In genomic region chr17:51370085-51370484, GRCm38 (mm10) we compare ENCODE assay signal across 28 mouse cellular contexts.
DNase-seq lines count a peak whose midpoint lies in the region; ATAC-seq and TF ChIP-seq lines count a peak whose summit lies in the region.
"Had no signal": no experiment of that assay in that cellular context is flagged by ENCODE, and none has a peak within 500 bp of the region (broad histone marks: within the 10 kb centered on the region; RNA-seq: fewer than 3 reads in every experiment).

No protein-coding gene starts in this region.

- no peaks in the 10 kb centered on the region for H3K36me3 ChIP-seq in forebrain, embryonic 11.5 days (ENCODE audit: control insufficient read depth, insufficient read depth, low read length)
- H3K36me3 ChIP-seq in forebrain, embryonic 12.5 days (replicated peaks): no peaks in the 10 kb centered on the region
- no peaks in the 10 kb centered on the region for H3K36me3 ChIP-seq in kidney, embryonic 15.5 days
- H3K36me3 ChIP-seq in hindbrain, postnatal 0 days (ENCODE audit: insufficient read depth, low read length): no peaks in the 10 kb centered on the region
- H3K36me3 ChIP-seq: embryonic facial prominence, embryonic 13.5 days; forebrain, embryonic 10.5 days; G1E; hindbrain, embryonic 12.5 days; liver, embryonic 13.5 days; neural tube, embryonic 13.5 days had no signal

- no peaks in the 10 kb centered on the region for H3K9me3 ChIP-seq in forebrain, embryonic 11.5 days (ENCODE audit: control insufficient read depth, low read length)
- no peaks in the 10 kb centered on the region for H3K9me3 ChIP-seq in forebrain, embryonic 12.5 days
- H3K9me3 ChIP-seq in kidney, embryonic 15.5 days (replicated peaks): no peaks in the 10 kb centered on the region
- no peaks in the 10 kb centered on the region for H3K9me3 ChIP-seq in hindbrain, postnatal 0 days (ENCODE audit: low read length)
- H3K9me3 ChIP-seq: embryonic facial prominence, embryonic 13.5 days; forebrain, embryonic 10.5 days; hindbrain, embryonic 12.5 days; liver, embryonic 13.5 days; megakaryocyte, embryonic 14.5 days; neural tube, embryonic 13.5 days had no signal

- H3K4me3 ChIP-seq in forebrain, embryonic 11.5 days (ENCODE audit: low read depth, low read length): no peak overlapping the region
- H3K4me3 ChIP-seq in forebrain, embryonic 12.5 days (replicated peaks): no peak overlapping the region
- no peak overlapping the region for H3K4me3 ChIP-seq in kidney, embryonic 15.5 days (replicated peaks)
- no peak overlapping the region for H3K4me3 ChIP-seq in hindbrain, postnatal 0 days (ENCODE audit: low read length)
- H3K4me3 ChIP-seq: embryonic facial prominence, embryonic 13.5 days; forebrain, embryonic 10.5 days; hindbrain, embryonic 12.5 days; left cerebral cortex, adult 2 months; liver, embryonic 13.5 days; megakaryocyte, embryonic 14.5 days; neural tube, embryonic 13.5 days had no signal

- 52% methylated on average over 9 of the region's 9 CpGs for WGBS in forebrain, embryonic 11.5 days
- WGBS in forebrain, embryonic 12.5 days: 50% methylated on average over 9 of the region's 9 CpGs
- WGBS in kidney, embryonic 15.5 days: 39% methylated on average over 9 of the region's 9 CpGs
- WGBS in hindbrain, postnatal 0 days: 69% methylated on average over 9 of the region's 9 CpGs

- no peak overlapping the region for H3K27ac ChIP-seq in forebrain, embryonic 11.5 days (ENCODE audit: low read depth, low read length)
- no peak overlapping the region for H3K27ac ChIP-seq in forebrain, embryonic 12.5 days
- H3K27ac ChIP-seq in kidney, embryonic 15.5 days: no peak overlapping the region
- no peak overlapping the region for H3K27ac ChIP-seq in hindbrain, postnatal 0 days
- H3K27ac ChIP-seq: embryonic facial prominence, embryonic 13.5 days; forebrain, embryonic 10.5 days; hindbrain, embryonic 12.5 days; left cerebral cortex, adult 2 months; liver, embryonic 13.5 days; neural tube, embryonic 13.5 days had no signal

- no peak overlapping the region for H3K4me2 ChIP-seq in forebrain, embryonic 11.5 days (ENCODE audit: low read depth, low read length, severe bottlenecking)
- no peak overlapping the region for H3K4me2 ChIP-seq in forebrain, embryonic 12.5 days
- H3K4me2 ChIP-seq in kidney, embryonic 15.5 days: no peak overlapping the region
- H3K4me2 ChIP-seq in hindbrain, postnatal 0 days (ENCODE audit: low read depth, low read length): no peak overlapping the region
- H3K4me2 ChIP-seq: embryonic facial prominence, embryonic 13.5 days; heart, embryonic 11.5 days; hindbrain, embryonic 12.5 days; liver, embryonic 13.5 days; neural tube, embryonic 13.5 days had no signal

- no peak overlapping the region for H3K9ac ChIP-seq in forebrain, embryonic 11.5 days (ENCODE audit: low read length)
- H3K9ac ChIP-seq in forebrain, embryonic 12.5 days: no peak overlapping the region
- no peak overlapping the region for H3K9ac ChIP-seq in kidney, embryonic 15.5 days
- no peak overlapping the region for H3K9ac ChIP-seq in hindbrain, postnatal 0 days (replicated peaks; ENCODE audit: low read length)
- H3K9ac ChIP-seq: embryonic facial prominence, embryonic 13.5 days; hindbrain, embryonic 12.5 days; liver, embryonic 13.5 days; neural tube, embryonic 13.5 days had no signal

- TF ChIP-seq CTCF in hindbrain, postnatal 0 days (IDR thresholded peaks at IDR 0.05; ENCODE audit: low read depth): no peak

- 0 out of 2 replicates have a peak, but pooled peaks have one; percentile 26 for ATAC-seq in forebrain, embryonic 11.5 days (replicated peaks; ENCODE audit: low FRiP score)
- no peak for ATAC-seq in forebrain, embryonic 12.5 days (ENCODE audit: low FRiP score)
- ATAC-seq in kidney, embryonic 15.5 days (replicated peaks; ENCODE audit: low FRiP score): peak; percentile 85
- no peak for ATAC-seq in hindbrain, postnatal 0 days
- ATAC-seq: intestine, postnatal 0 days; lung, postnatal 0 days had no signal

- no peaks in the 10 kb centered on the region; the same call in 1 of the 2 replicates for H3K4me1 ChIP-seq in forebrain, embryonic 11.5 days (replicated peaks; ENCODE audit: control insufficient read depth, insufficient read depth, low read length)
- H3K4me1 ChIP-seq in forebrain, embryonic 12.5 days: peaks cover 17% of the 10 kb centered on the region
- H3K4me1 ChIP-seq in kidney, embryonic 15.5 days: no peaks in the 10 kb centered on the region
- no peaks in the 10 kb centered on the region for H3K4me1 ChIP-seq in hindbrain, postnatal 0 days (ENCODE audit: insufficient read depth, low read length)
- H3K4me1 ChIP-seq: embryonic facial prominence, embryonic 13.5 days; liver, embryonic 13.5 days; megakaryocyte, embryonic 14.5 days had no signal

- no peak for DNase-seq in forebrain, embryonic 11.5 days (ENCODE audit: low spot score)
- no peak for DNase-seq in kidney, postnatal 10 days
- peak; percentile 10 for DNase-seq in hindlimb bud, embryonic 11.5 days (ENCODE audit: extremely low spot score, low read depth, low spot score)
- DNase-seq in kidney, postnatal 4 days: peak; percentile 11 to 23
- no peak for DNase-seq in hindbrain, postnatal 0 days (ENCODE audit: low spot score)
- DNase-seq: adrenal gland, adult 8-10 months; cerebellum, adult 8-10 months; cerebellum, postnatal 25 days; gastrocnemius, postnatal 36 days; heart, adult 18-20 months; heart, postnatal 36 days; liver, embryonic 13.5 days; lung, adult 18-20 months; lung, postnatal 4 days; right cerebral cortex, postnatal 14 days; thymus, postnatal 4 days had no signal

- H3K27me3 ChIP-seq in forebrain, embryonic 11.5 days (ENCODE audit: control insufficient read depth, insufficient read depth, low read length): no peaks in the 10 kb centered on the region
- H3K27me3 ChIP-seq in forebrain, embryonic 12.5 days: no peaks in the 10 kb centered on the region
- no peaks in the 10 kb centered on the region for H3K27me3 ChIP-seq in kidney, embryonic 15.5 days
- no peaks in the 10 kb centered on the region for H3K27me3 ChIP-seq in hindbrain, postnatal 0 days (ENCODE audit: insufficient read depth, low read length)
- H3K27me3 ChIP-seq: embryonic facial prominence, embryonic 13.5 days; hindbrain, embryonic 12.5 days; megakaryocyte, embryonic 14.5 days; neural tube, embryonic 13.5 days had no signal

Comparison
In these comparisons a context has a peak if more than half of its experiments do, and no peak if none do; other contexts are left out.
1. ATAC-seq: peak in forebrain, embryonic 11.5 days (single experiment) and kidney, embryonic 15.5 days (single experiment); none in forebrain, embryonic 12.5 days (single experiment) and hindbrain, postnatal 0 days (single experiment).
2. DNase-seq: peak in hindlimb bud, embryonic 11.5 days (single experiment) and kidney, postnatal 4 days (2 of 2); none in forebrain, embryonic 11.5 days (single experiment), kidney, postnatal 10 days (single experiment) and hindbrain, postnatal 0 days (single experiment).